Mouse (Mus musculus): ENCODE data around the gene Cdk2ap2.
"Not testable (repeated sequence)": the region's sequence is repeated elsewhere in the genome, so short reads cannot be mapped to it uniquely, and the experiment has no call there.

GRCm38 (mm10) chr19:4060044-4060898, 36.7 kb upstream of the Cdk2ap2 start:
- not testable (repeated sequence) for TF ChIP-seq GATA1 (IDR thresholded peaks at IDR 0.05; ENCODE audit: borderline replicate concordance, low read length); FLI1 (IDR thresholded peaks at IDR 0.05; ENCODE audit: low read length)
